ENCODE assay signal across 8 mouse cellular contexts in the genomic region with DNA sequence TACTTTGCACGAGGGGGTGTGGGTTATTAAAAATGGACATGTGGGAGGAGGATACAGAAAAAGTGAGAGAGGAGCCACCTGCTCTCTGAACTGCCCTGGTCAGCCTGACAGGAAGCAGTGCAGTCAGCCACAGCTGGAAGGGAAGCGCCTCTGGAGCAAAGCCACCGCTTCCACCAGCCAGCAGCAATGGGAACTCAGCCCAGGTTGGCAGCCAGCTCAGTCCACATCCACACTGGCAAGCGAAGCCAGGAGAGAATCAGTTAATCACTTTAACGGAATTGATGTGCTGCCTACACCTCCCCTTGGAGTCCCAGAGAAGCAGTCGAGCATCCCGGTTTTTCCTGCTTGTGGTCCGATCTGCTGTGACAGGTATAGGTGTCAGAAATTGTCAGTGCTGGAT.
DNase-seq lines count a peak whose midpoint lies in the region; ATAC-seq and TF ChIP-seq lines count a peak whose summit lies in the region.

No protein-coding gene starts in this region.

- H3K27me3 ChIP-seq in cerebellum, adult 2 months (ENCODE audit: control insufficient read depth, insufficient read depth, low read length): no peaks in the 10 kb centered on the region
- no peaks in the 10 kb centered on the region for H3K27me3 ChIP-seq in midbrain, embryonic 16.5 days (ENCODE audit: control insufficient read depth, insufficient read depth, low read depth, low read length)
- H3K27me3 ChIP-seq in midbrain, embryonic 11.5 days (ENCODE audit: control insufficient read depth, insufficient read depth, low read length): no peaks in the 10 kb centered on the region
- no peaks in the 10 kb centered on the region for H3K27me3 ChIP-seq in stomach, postnatal 0 days (ENCODE audit: control insufficient read depth, insufficient read depth, low read length)

- H3K27ac ChIP-seq in cerebellum, adult 2 months (ENCODE audit: insufficient read depth, low read length): no peak overlapping the region
- no peak overlapping the region for H3K27ac ChIP-seq in midbrain, embryonic 16.5 days (ENCODE audit: low read length)
- no peak overlapping the region for H3K27ac ChIP-seq in midbrain, embryonic 11.5 days (ENCODE audit: low read depth, low read length)
- no peak overlapping the region for H3K27ac ChIP-seq in stomach, postnatal 0 days (replicated peaks)

- 0 out of 2 replicates have a peak, but pooled peaks have one; percentile 39 for ATAC-seq in midbrain, embryonic 16.5 days
- no peak for ATAC-seq in midbrain, embryonic 11.5 days (ENCODE audit: low FRiP score)
- no peak for ATAC-seq in stomach, postnatal 0 days (ENCODE audit: low FRiP score, low TSS enrichment)

- no peak for TF ChIP-seq EP300 in stomach, postnatal 0 days (optimal IDR thresholded peaks at IDR 0.05)

- intact Hi-C loops in left cerebral cortex, postnatal 4 days (cut with DNase I): no loop called here

- TF ChIP-seq CTCF in cerebellum, adult 2 months (IDR thresholded peaks at IDR 0.05; ENCODE audit: borderline replicate concordance, insufficient read depth, low read depth, low read length): no peak
- no peak for TF ChIP-seq CTCF in stomach, postnatal 0 days (IDR thresholded peaks at IDR 0.05; ENCODE audit: low read depth)

- peak; percentile 3 to 9 for DNase-seq in cerebellum, adult 2 months
- DNase-seq in cerebellum, adult 11 months: no peak
- DNase-seq in midbrain, embryonic 11.5 days (ENCODE audit: low spot score, missing footprints): no peak
- DNase-seq in heart, postnatal 4 days: peak; percentile 72
- DNase-seq in left cerebral cortex, postnatal 4 days: peak; percentile 89
- peak; percentile 26 for DNase-seq in stomach, postnatal 0 days (ENCODE audit: low spot score)
- DNase-seq in spleen, adult 12 weeks (ENCODE audit: low spot score): no peak

- no peaks in the 10 kb centered on the region for H3K36me3 ChIP-seq in midbrain, embryonic 16.5 days (ENCODE audit: control insufficient read depth, insufficient read depth, low read length)
- no peaks in the 10 kb centered on the region for H3K36me3 ChIP-seq in midbrain, embryonic 11.5 days (ENCODE audit: control insufficient read depth, insufficient read depth, low read length)
- no peaks in the 10 kb centered on the region for H3K36me3 ChIP-seq in stomach, postnatal 0 days (ENCODE audit: control insufficient read depth, insufficient read depth, low read length)

- H3K9ac ChIP-seq in midbrain, embryonic 16.5 days (ENCODE audit: low read depth, low read length): no peak overlapping the region
- no peak overlapping the region for H3K9ac ChIP-seq in midbrain, embryonic 11.5 days (ENCODE audit: low read length)
- H3K9ac ChIP-seq in stomach, postnatal 0 days (ENCODE audit: low read length): no peak overlapping the region

- no peak overlapping the region for H3K4me2 ChIP-seq in midbrain, embryonic 16.5 days (ENCODE audit: low read length)
- no peak overlapping the region for H3K4me2 ChIP-seq in midbrain, embryonic 11.5 days
- H3K4me2 ChIP-seq in stomach, postnatal 0 days (replicated peaks; ENCODE audit: low read depth): no peak overlapping the region

- WGBS in cerebellum, adult 2 months: 6% methylated on average over 8 of the region's 8 CpGs
- WGBS in midbrain, embryonic 16.5 days: 52% methylated on average over 8 of the region's 8 CpGs
- WGBS in midbrain, embryonic 11.5 days: 65% methylated on average over 8 of the region's 8 CpGs
- 17% methylated on average over 8 of the region's 8 CpGs for WGBS in stomach, postnatal 0 days

- H3K9me3 ChIP-seq in midbrain, embryonic 16.5 days (replicated peaks; ENCODE audit: control insufficient read depth, low read length, poor library complexity, severe bottlenecking): no peaks in the 10 kb centered on the region
- H3K9me3 ChIP-seq in midbrain, embryonic 11.5 days (ENCODE audit: control insufficient read depth, low read length): no peaks in the 10 kb centered on the region
- H3K9me3 ChIP-seq in stomach, postnatal 0 days (ENCODE audit: control insufficient read depth, low read length): no peaks in the 10 kb centered on the region

- no peak overlapping the region for H3K4me3 ChIP-seq in cerebellum, adult 2 months (replicated peaks; ENCODE audit: insufficient read depth, low read depth, low read length)
- H3K4me3 ChIP-seq in midbrain, embryonic 16.5 days (ENCODE audit: low read depth, low read length): no peak overlapping the region
- no peak overlapping the region for H3K4me3 ChIP-seq in midbrain, embryonic 11.5 days (ENCODE audit: low read depth, low read length)
- H3K4me3 ChIP-seq in stomach, postnatal 0 days (ENCODE audit: low read depth, low read length): no peak overlapping the region

- no peaks in the 10 kb centered on the region for H3K4me1 ChIP-seq in cerebellum, adult 2 months (ENCODE audit: control insufficient read depth, insufficient read depth, low read length)
- no peaks in the 10 kb centered on the region for H3K4me1 ChIP-seq in midbrain, embryonic 16.5 days (ENCODE audit: control insufficient read depth, insufficient read depth, low read length)
- H3K4me1 ChIP-seq in midbrain, embryonic 11.5 days (ENCODE audit: control insufficient read depth, insufficient read depth, low read length): no peaks in the 10 kb centered on the region; the same call in 1 of the 2 replicates
- no peaks in the 10 kb centered on the region; the same call in 1 of the 2 replicates for H3K4me1 ChIP-seq in stomach, postnatal 0 days (replicated peaks; ENCODE audit: control insufficient read depth, insufficient read depth)

- TF ChIP-seq POLR2A in cerebellum, adult 2 months (IDR thresholded peaks at IDR 0.05; ENCODE audit: borderline replicate concordance, insufficient read depth, low read length): no peak

Comparison
In these comparisons a context has a peak if more than half of its experiments do, and no peak if none do; other contexts are left out.
1. DNase-seq: peak in cerebellum, adult 2 months (2 of 2), heart, postnatal 4 days (single experiment), left cerebral cortex, postnatal 4 days (single experiment) and stomach, postnatal 0 days (single experiment); none in cerebellum, adult 11 months (single experiment), midbrain, embryonic 11.5 days (single experiment) and spleen, adult 12 weeks (single experiment).